Mouse (Mus musculus) MEL (cell line): Measurements from ENCODE around the gene Apoc4. TPM values are rescaled to one million over a fixed set of nuclear protein-coding genes. Genes with fewer than 3 reads are reported as not detected.

ENCODE experiments used
- DNase-seq: peaks from one replicate; pipeline ENCODE4 v3.0.0; 2011; ENCODE audit warnings: low read depth, low spot score
- H3K27ac ChIP-seq: 2 replicates; pipeline ENCODE4 v1.5.1; 2012; ENCODE audit warnings: low read depth, mild to moderate bottlenecking, control low read depth, low read length, moderate library complexity; ENCODE audit not compliant: control insufficient read depth
- H3K27me3 ChIP-seq, 2 experiments: fragments of 150-350 bp in 1 of 2; sonication (generic) in 1 of 2; 2 replicates each; pipeline ENCODE4 v1.6.1; 2012; ENCODE audit warnings: low read length in 2 of 2, mild to moderate bottlenecking in 2 of 2, improper control_type of control experiment in 1 of 2, moderate library complexity in 1 of 2; ENCODE audit not compliant: insufficient read depth in 2 of 2, control insufficient read depth in 1 of 2
- H3K36me3 ChIP-seq, 2 experiments: 2 replicates each; pipeline ENCODE4 v1.6.1; 2012 to 2014; ENCODE audit warnings: low read length in 2 of 2, improper control_type of control experiment in 1 of 2, inconsistent platforms in 1 of 2, mild to moderate bottlenecking in 1 of 2; ENCODE audit not compliant: insufficient read depth in 2 of 2, control insufficient read depth in 1 of 2
- H3K4me1 ChIP-seq, 2 experiments: fragments of 150-350 bp in 1 of 2; sonication (generic) in 1 of 2; 2 replicates each; pipeline ENCODE4 v1.6.1; 2012; ENCODE audit warnings: low read length in 2 of 2, improper control_type of control experiment in 1 of 2, mild to moderate bottlenecking in 1 of 2; ENCODE audit not compliant: insufficient read depth in 2 of 2, control insufficient read depth in 1 of 2
- H3K4me3 ChIP-seq, 2 experiments: fragments of 150-350 bp in 1 of 2; sonication (generic) in 1 of 2; 2 replicates each; pipeline ENCODE4 v1.5.1; 2012; ENCODE audit warnings: low read depth in 2 of 2, low read length in 2 of 2, mild to moderate bottlenecking in 2 of 2, moderate library complexity in 2 of 2, control low read depth in 1 of 2, improper control_type of control experiment in 1 of 2; ENCODE audit not compliant: control insufficient read depth in 1 of 2, insufficient read depth in 1 of 2
- H3K79me2 ChIP-seq: 2 replicates; pipeline ENCODE4 v1.6.1; 2012; ENCODE audit warnings: mild to moderate bottlenecking, low read length, moderate library complexity; ENCODE audit not compliant: control insufficient read depth, poor library complexity, insufficient read depth
- H3K9ac ChIP-seq: 2 replicates; pipeline ENCODE4 v1.6.1; 2012; ENCODE audit warnings: low read depth, mild to moderate bottlenecking, control low read depth, low read length, moderate library complexity; ENCODE audit not compliant: control insufficient read depth, poor library complexity, severe bottlenecking
- H3K9me3 ChIP-seq: fragments of 150-350 bp; sonication (generic); replicated peaks from 2 replicates; pipeline ENCODE4 v1.6.1; 2012; ENCODE audit warnings: mild to moderate bottlenecking, low read length, improper control_type of control experiment, moderate library complexity; ENCODE audit not compliant: insufficient read depth
- BHLHE40 ChIP-seq: IDR thresholded peaks from 2 replicates; pipeline ENCODE4 v1.6.1; 2012; ENCODE audit warnings: low read depth, mild to moderate bottlenecking, inconsistent platforms, low read length, improper control_type of control experiment, borderline replicate concordance
- CHD1 ChIP-seq: IDR thresholded peaks from 2 replicates; pipeline ENCODE4 v1.6.1; 2012; ENCODE audit warnings: low read depth, mild to moderate bottlenecking, inconsistent platforms, low read length, improper control_type of control experiment
- E2F4 ChIP-seq: IDR thresholded peaks from 2 replicates; pipeline ENCODE4 v1.6.1; 2011; ENCODE audit warnings: low read depth, low read length, improper control_type of control experiment, borderline replicate concordance
- ELF1 ChIP-seq: IDR thresholded peaks from 2 replicates; pipeline ENCODE4 v1.6.1; 2014; ENCODE audit warnings: low read depth, mild to moderate bottlenecking, inconsistent platforms, low read length, improper control_type of control experiment, moderate library complexity
- EP300 ChIP-seq, 2 experiments: IDR thresholded peaks; 2 replicates each; pipeline ENCODE4 v1.6.1; 2011; ENCODE audit warnings: improper control_type of control experiment in 2 of 2, low read length in 2 of 2, low read depth in 1 of 2, mild to moderate bottlenecking in 1 of 2
- GABPA ChIP-seq: IDR thresholded peaks from 2 replicates; pipeline ENCODE4 v1.6.1; 2012; ENCODE audit warnings: low read depth, mild to moderate bottlenecking, inconsistent platforms, low read length, improper control_type of control experiment, moderate library complexity
- KAT2A ChIP-seq: conservative IDR thresholded peaks from 2 replicates; pipeline ENCODE4 v1.6.1; 2012; ENCODE audit warnings: low read depth, low read length, improper control_type of control experiment, inconsistent platforms
- MEF2A ChIP-seq: IDR thresholded peaks from 2 replicates; pipeline ENCODE4 v1.6.1; 2014; ENCODE audit warnings: low read depth, mild to moderate bottlenecking, inconsistent platforms, low read length, improper control_type of control experiment; ENCODE audit not compliant: poor library complexity, insufficient replicate concordance, severe bottlenecking; ENCODE audit errors: extremely low read depth
- MXI1 ChIP-seq: IDR thresholded peaks from 2 replicates; pipeline ENCODE4 v1.6.1; 2011; ENCODE audit warnings: mild to moderate bottlenecking, low read depth, low read length, improper control_type of control experiment
- NELFE ChIP-seq: IDR thresholded peaks from 2 replicates; pipeline ENCODE4 v1.6.1; 2011; ENCODE audit warnings: low read depth, low read length, improper control_type of control experiment
- NRF1 ChIP-seq: IDR thresholded peaks from 2 replicates; pipeline ENCODE4 v1.6.1; 2014; ENCODE audit warnings: low read depth, mild to moderate bottlenecking, inconsistent platforms, low read length, improper control_type of control experiment, moderate library complexity; ENCODE audit not compliant: poor library complexity, insufficient read depth, severe bottlenecking
- POLR2A ChIP-seq, 2 experiments: IDR thresholded peaks; 2 replicates each; pipeline ENCODE4 v1.6.1; 2011 to 2012; ENCODE audit warnings: low read length in 2 of 2, mild to moderate bottlenecking in 2 of 2, control low read depth in 1 of 2, improper control_type of control experiment in 1 of 2, low read depth in 1 of 2, moderate library complexity in 1 of 2; ENCODE audit not compliant: control insufficient read depth in 1 of 2, insufficient read depth in 1 of 2, poor library complexity in 1 of 2
- RAD21 ChIP-seq: IDR thresholded peaks from 2 replicates; pipeline ENCODE4 v1.6.1; 2011; ENCODE audit warnings: mild to moderate bottlenecking, low read depth, low read length, improper control_type of control experiment
- SIN3A ChIP-seq: IDR thresholded peaks from 2 replicates; pipeline ENCODE4 v1.6.1; 2012; ENCODE audit warnings: low read length, improper control_type of control experiment, inconsistent platforms
- TBP ChIP-seq: IDR thresholded peaks from 2 replicates; pipeline ENCODE4 v1.8.0; 2011; ENCODE audit warnings: low read depth, low read length, improper control_type of control experiment
- polyA plus RNA-seq, 2 experiments: library from polyadenylated mRNA; stranded (reverse) in 1 of 2; unstranded in 1 of 2; fragments of >175 nt in 1 of 2; fragments of >200 nt in 1 of 2; gene quantifications; 2 replicates each; pipeline versions ENCODE4 v1.2.1 to v1.2.4; 2012; ENCODE audit warnings: low replicate concordance in 2 of 2, low read depth in 1 of 2; ENCODE audit not compliant: insufficient read length in 2 of 2, insufficient read depth in 1 of 2, missing spikeins in 1 of 2
- total RNA-seq: library from RNA; depleted of rRNA; stranded (reverse); fragments of 300-350 nt; gene quantifications from 2 replicates; pipeline ENCODE4 v1.2.3, GENCODE M21; 2012; rRNA removed

The Apoc4 gene
- total RNA-seq (not detected in 2 replicates), polyA plus RNA-seq (not detected)

- Histone ChIP-seq H3K9ac (no peak within 1 kb of the TSS), H3K79me2 (no peaks in the 10 kb centered on the region), H3K36me3 (no peaks in the 10 kb centered on the region; a peak in 1 of 4 replicates)
These were observed at the start of gene Apoc4, which contains the start of gene Gm44805 for GRCm38 (mm10) chr7:19681202-19681694. Gene Apoc4 (minus strand): TSS chr7:19681479. Gene Gm44805 (minus strand): TSS chr7:19681423.

GRCm38 (mm10) chr7:19726541-19726940 is 45.3 kb upstream of the Apoc4 start:
- TF ChIP-seq GABPA, result no peak
- TF ChIP-seq SIN3A, result peak; percentile 29; the same call in 1 of the 2 replicates
- Histone ChIP-seq H3K9ac (no peak overlapping the region), H3K9me3 (no peaks in the 10 kb centered on the region), H3K27ac (no peak overlapping the region), H3K4me1 (peaks cover 0 to 10% of the 10 kb centered on the region in 2 experiments; a peak in 2 of 4 replicates), H3K27me3 (no peaks in the 10 kb centered on the region), H3K79me2 (no peaks in the 10 kb centered on the region), H3K4me3 (no peak overlapping the region), H3K36me3 (peaks cover 0 to 5% of the 10 kb centered on the region in 2 experiments; a peak in 2 of 4 replicates)
- DNase-seq, result peak; percentile 69

More at GRCm38 (mm10) chr7:19681202-19681694, at the start of gene Apoc4, which contains the start of gene Gm44805:
- H3K27me3 ChIP-seq, result no peaks in the 10 kb centered on the region
- no peaks in the 10 kb centered on the region for H3K9me3 ChIP-seq
- TF ChIP-seq POLR2A (IDR thresholded peaks at IDR 0.05; ENCODE audit: control insufficient read depth in 1 of 2, insufficient read depth in 1 of 2, low read depth in 1 of 2, low read length in 2 of 2, poor library complexity in 1 of 2), result no peak
- TF ChIP-seq KAT2A, result no peak
- no peak for TF ChIP-seq MXI1
- no peak for TF ChIP-seq E2F4
- TF ChIP-seq RAD21, result no peak
- no peak for TF ChIP-seq CHD1
- no peak for TF ChIP-seq EP300 (IDR thresholded peaks at IDR 0.05; ENCODE audit: low read depth in 1 of 2, low read length in 2 of 2)
- no peak for TF ChIP-seq ELF1
- TF ChIP-seq BHLHE40, result no peak
- no peak for TF ChIP-seq TBP
- TF ChIP-seq MEF2A, result no peak
- TF ChIP-seq NELFE, result no peak
- TF ChIP-seq SIN3A, result no peak
- no peak for TF ChIP-seq NRF1
- no peak for DNase-seq
- H3K27ac ChIP-seq, result no peak within 1 kb of the TSS
- H3K4me3 ChIP-seq, result no peak within 1 kb of the TSS
- no peaks in the 10 kb centered on the region for H3K4me1 ChIP-seq
